Mouse (Mus musculus) liver, adult 2 months (tissue): Measurements from ENCODE around the gene Kiss1r.

Experiments used
- CTCF ChIP-seq: fragments of 200-500 bp; IDR thresholded peaks from 2 replicates; pipeline ENCODE4 v1.5.1; 2011; ENCODE audit warnings: low read depth, low read length, control low read depth
- POLR2A ChIP-seq: fragments of 200-500 bp; IDR thresholded peaks from 2 replicates; pipeline ENCODE4 v1.6.1; 2011; ENCODE audit warnings: low read length, control low read depth; ENCODE audit not compliant: insufficient read depth; ENCODE audit errors: extremely low read depth

- no peak for TF ChIP-seq CTCF
- TF ChIP-seq POLR2A, result no peak
Observed at GRCm38 (mm10) chr10:79919251-79919849, 2.6 kb downstream of the Kiss1r start.
